Mouse (Mus musculus) liver, postnatal 0 days (tissue): Measurements from ENCODE around the gene Stk25.

Experiments
- CTCF ChIP-seq: sonication (generic); IDR thresholded peaks from 2 replicates; pipeline ENCODE4 v1.5.1; 2016; ENCODE audit warnings: antibody characterized with exemption, low read depth
- EP300 ChIP-seq: IDR thresholded peaks from 2 replicates; pipeline ENCODE4 v1.6.1; 2016; ENCODE audit warnings: antibody characterized with exemption, low read depth, mild to moderate bottlenecking

DNA sequence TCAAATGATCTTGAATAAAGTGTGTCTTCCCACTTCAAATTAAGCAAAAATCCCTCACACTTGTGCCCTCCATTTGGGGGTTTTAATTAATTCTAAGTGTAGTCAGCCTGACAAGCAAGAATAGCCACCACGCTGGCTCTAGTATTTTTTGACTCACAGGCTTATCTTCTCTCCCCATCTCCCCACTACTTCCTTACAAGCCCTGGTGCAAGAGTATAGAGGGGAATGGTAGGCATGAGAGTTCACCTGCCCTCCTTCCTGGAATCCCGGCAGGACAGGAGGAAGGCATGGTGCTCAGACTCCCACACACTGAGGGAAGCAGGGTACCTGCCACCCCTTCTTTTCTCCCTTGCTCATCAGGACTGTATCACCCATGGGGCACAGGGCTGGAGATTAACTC, 4.2 kb downstream of the Stk25 start:
- TF ChIP-seq CTCF (no peak), EP300 (no peak)
